Mouse (Mus musculus): ENCODE measurements at regions not wholly inside any gene's neighbourhood (a gene's known extent, or its start where the extent isn't known, plus 50 kb on each side); places are given as distances from the start of the nearest gene placed in this dataset.

GRCm38 (mm10) chr6:127241693-127242425 lies 89.9 kb upstream of the Ccnd2 start:
- Histone ChIP-seq H3K4me1 (peaks cover 14% of the 10 kb centered on the region; the same call in 1 of the 2 replicates), H3K4me3 (replicated peaks) (no peak overlapping the region), H3K27me3 (no peaks in the 10 kb centered on the region), H3K4me2 (no peak overlapping the region), H3K9ac (no peak overlapping the region), H3K36me3 (no peaks in the 10 kb centered on the region), H3K9me3 (replicated peaks) (no peaks in the 10 kb centered on the region), H3K27ac (no peak overlapping the region)
- ATAC-seq (replicated peaks; ENCODE audit: low FRiP score), result no peak
- WGBS, result 73% methylated on average over 14 of the region's 14 CpGs

GRCm38 (mm10) chr6:127243032-127243431 lies 91.0 kb upstream of the Ccnd2 start:
- Histone ChIP-seq H3K4me2 (no peak overlapping the region), H3K9me3 (replicated peaks) (no peaks in the 10 kb centered on the region), H3K36me3 (no peaks in the 10 kb centered on the region), H3K9ac (no peak overlapping the region), H3K27me3 (no peaks in the 10 kb centered on the region), H3K4me3 (replicated peaks) (no peak overlapping the region), H3K4me1 (peaks cover 19% of the 10 kb centered on the region; the same call in 1 of the 2 replicates), H3K27ac (no peak overlapping the region)
- 81% methylated on average over 2 of the region's 2 CpGs for WGBS
- no peak for ATAC-seq (replicated peaks; ENCODE audit: low FRiP score)

GRCm38 (mm10) chr6:127245814-127246440 lies 93.9 kb upstream of the Ccnd2 start:
- ATAC-seq (replicated peaks; ENCODE audit: low FRiP score), result no peak
- no peaks in the 10 kb centered on the region for H3K27me3 ChIP-seq
- H3K4me3 ChIP-seq (replicated peaks), result no peak overlapping the region
- 82% methylated on average over 4 of the region's 4 CpGs for WGBS
- no peaks in the 10 kb centered on the region for H3K9me3 ChIP-seq (replicated peaks)
- no peak overlapping the region for H3K4me2 ChIP-seq
- peaks cover 27% of the 10 kb centered on the region for H3K4me1 ChIP-seq
- H3K9ac ChIP-seq, result no peak overlapping the region
- no peak overlapping the region for H3K27ac ChIP-seq
- H3K36me3 ChIP-seq, result no peaks in the 10 kb centered on the region

- Histone ChIP-seq H3K4me2 (no peak overlapping the region), H3K4me3 (replicated peaks) (no peak overlapping the region), H3K27me3 (no peaks in the 10 kb centered on the region), H3K27ac (no peak overlapping the region), H3K9me3 (replicated peaks) (no peaks in the 10 kb centered on the region), H3K4me1 (peaks cover 35% of the 10 kb centered on the region), H3K36me3 (no peaks in the 10 kb centered on the region), H3K9ac (no peak overlapping the region)
- WGBS, result 37% methylated on average over 7 of the region's 7 CpGs
- ATAC-seq (replicated peaks; ENCODE audit: low FRiP score), result no peak
These were observed 94.7 kb upstream of the Ccnd2 start for GRCm38 (mm10) chr6:127246730-127247129.

GRCm38 (mm10) chr6:127247343-127247742 lies 95.3 kb upstream of the Ccnd2 start:
- H3K4me2 ChIP-seq, result no peak overlapping the region
- peaks cover 41% of the 10 kb centered on the region for H3K4me1 ChIP-seq
- H3K36me3 ChIP-seq, result no peaks in the 10 kb centered on the region
- no peaks in the 10 kb centered on the region for H3K27me3 ChIP-seq
- 21% methylated on average over 5 of the region's 5 CpGs for WGBS
- no peak for ATAC-seq (replicated peaks; ENCODE audit: low FRiP score)
- no peaks in the 10 kb centered on the region for H3K9me3 ChIP-seq (replicated peaks)
- no peak overlapping the region for H3K4me3 ChIP-seq (replicated peaks)
- H3K27ac ChIP-seq, result no peak overlapping the region
- H3K9ac ChIP-seq, result no peak overlapping the region

- Histone ChIP-seq H3K36me3 (no peaks in the 10 kb centered on the region), H3K4me2 (no peak overlapping the region), H3K4me3 (replicated peaks) (no peak overlapping the region), H3K4me1 (peaks cover 49% of the 10 kb centered on the region), H3K9ac (no peak overlapping the region), H3K9me3 (replicated peaks) (no peaks in the 10 kb centered on the region), H3K27ac (peak overlapping the region; percentile 90), H3K27me3 (no peaks in the 10 kb centered on the region)
- 27% methylated on average over 8 of the region's 8 CpGs for WGBS
- ATAC-seq (replicated peaks; ENCODE audit: low FRiP score), result no peak
These were observed 98.3 kb upstream of the Ccnd2 start for GRCm38 (mm10) chr6:127250181-127250873.

GRCm38 (mm10) chr6:127250874-127251670 lies 99.1 kb upstream of the Ccnd2 start:
- Histone ChIP-seq H3K27ac (peak overlapping the region; percentile 90), H3K4me3 (replicated peaks) (peak overlapping the region; percentile 17; the same call in 1 of the 2 replicates), H3K36me3 (no peaks in the 10 kb centered on the region), H3K9me3 (replicated peaks) (no peaks in the 10 kb centered on the region), H3K27me3 (no peaks in the 10 kb centered on the region), H3K4me2 (peak overlapping the region; percentile 52), H3K9ac (no peak overlapping the region), H3K4me1 (peaks cover 49% of the 10 kb centered on the region)
- ATAC-seq (replicated peaks; ENCODE audit: low FRiP score), result 0 out of 2 replicates have a peak, but pooled peaks have one; percentile 10
- WGBS, result 12% methylated on average over 11 of the region's 11 CpGs

GRCm38 (mm10) chr6:127251671-127251985 lies 99.6 kb upstream of the Ccnd2 start:
- Histone ChIP-seq H3K27ac (peak overlapping the region; percentile 90), H3K4me3 (replicated peaks) (peak overlapping the region; percentile 17), H3K27me3 (no peaks in the 10 kb centered on the region), H3K4me2 (peak overlapping the region; percentile 52), H3K9me3 (replicated peaks) (no peaks in the 10 kb centered on the region), H3K9ac (no peak overlapping the region), H3K4me1 (peaks cover 48% of the 10 kb centered on the region), H3K36me3 (no peaks in the 10 kb centered on the region)
- 1% methylated on average over 5 of the region's 5 CpGs for WGBS
- peak; percentile 66; the same call in 1 of the 2 replicates for ATAC-seq (replicated peaks; ENCODE audit: low FRiP score)

GRCm38 (mm10) chr6:127252000-127252721 lies 100.2 kb upstream of the Ccnd2 start:
- ATAC-seq (replicated peaks; ENCODE audit: low FRiP score), result peak; percentile 71
- H3K36me3 ChIP-seq, result no peaks in the 10 kb centered on the region
- H3K4me2 ChIP-seq, result peak overlapping the region; percentile 52
- 6% methylated on average over 3 of the region's 3 CpGs for WGBS
- peaks cover 44% of the 10 kb centered on the region for H3K4me1 ChIP-seq
- H3K27ac ChIP-seq, result peak overlapping the region; percentile 90
- no peaks in the 10 kb centered on the region for H3K9me3 ChIP-seq (replicated peaks)
- no peaks in the 10 kb centered on the region for H3K27me3 ChIP-seq
- H3K9ac ChIP-seq, result no peak overlapping the region
- peak overlapping the region; percentile 17 for H3K4me3 ChIP-seq (replicated peaks)

- Histone ChIP-seq H3K4me2 (no peak overlapping the region), H3K9me3 (replicated peaks) (no peaks in the 10 kb centered on the region), H3K4me3 (replicated peaks) (no peak overlapping the region), H3K27ac (no peak overlapping the region), H3K36me3 (no peaks in the 10 kb centered on the region), H3K4me1 (peaks cover 40% of the 10 kb centered on the region), H3K27me3 (no peaks in the 10 kb centered on the region), H3K9ac (no peak overlapping the region)
- WGBS, result 75% methylated on average over 3 of the region's 3 CpGs
- ATAC-seq (replicated peaks; ENCODE audit: low FRiP score), result no peak
These were observed 101.9 kb upstream of the Ccnd2 start for GRCm38 (mm10) chr6:127253935-127254334.

GRCm38 (mm10) chr6:127263903-127264680 lies 112.1 kb upstream of the Ccnd2 start:
- Histone ChIP-seq H3K4me1 (peaks cover 22% of the 10 kb centered on the region), H3K9me3 (replicated peaks) (no peaks in the 10 kb centered on the region), H3K4me2 (no peak overlapping the region), H3K27ac (no peak overlapping the region), H3K4me3 (replicated peaks) (no peak overlapping the region), H3K27me3 (no peaks in the 10 kb centered on the region), H3K36me3 (no peaks in the 10 kb centered on the region), H3K9ac (no peak overlapping the region)
- WGBS, result 67% methylated on average over 5 of the region's 5 CpGs
- no peak for ATAC-seq (replicated peaks; ENCODE audit: low FRiP score)
